Mouse (Mus musculus): ENCODE results near the gene Med8. TPM values are rescaled to one million over a fixed set of nuclear protein-coding genes. Genes with fewer than 3 reads are reported as not detected.

The Med8 gene
- total RNA-seq (2023), result 10 to 100 TPM; 60.8 to 78.1 TPM

GRCm38 (mm10) chr4:118409142-118409900 is at the start of gene Med8, which contains the start of gene Szt2:
Gene Med8 (plus strand): TSS chr4:118409337.
Gene Szt2 (minus strand): TSS chr4:118409273.

DNA sequence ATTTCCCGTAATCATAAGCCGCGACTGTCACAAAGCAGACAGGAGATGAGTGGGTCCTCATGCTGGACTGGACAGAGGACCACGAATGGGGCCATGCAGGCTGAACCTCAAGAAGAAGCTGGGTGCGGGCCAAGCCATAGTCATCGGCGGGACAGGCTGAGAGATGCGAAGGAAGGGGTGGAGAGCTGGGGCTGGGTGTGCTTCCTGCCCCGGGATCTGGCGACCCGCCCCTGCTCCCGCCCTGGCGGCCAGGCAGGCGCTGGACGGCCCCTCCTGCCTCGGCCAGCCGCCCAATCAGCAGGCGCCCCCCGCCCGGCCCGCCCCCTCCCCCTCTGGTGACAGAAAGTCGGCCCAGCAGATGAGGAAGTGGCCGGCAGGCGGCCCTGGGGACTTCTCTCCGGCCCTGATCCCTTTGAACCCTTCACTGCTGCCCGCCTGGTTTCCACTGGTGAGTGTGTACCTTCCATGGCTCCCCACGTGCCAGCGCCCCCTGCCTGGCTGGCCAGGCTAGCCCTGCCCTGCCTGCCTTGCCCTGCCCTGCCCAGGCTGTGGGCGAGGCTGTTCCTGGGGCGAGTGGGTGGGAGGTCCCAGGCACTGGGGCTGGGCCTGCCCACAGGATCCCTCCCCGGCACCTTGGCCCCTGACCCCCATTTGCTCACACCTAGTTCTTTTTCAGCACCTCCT is 18.8 kb downstream of the Med8 start, which contains the start of gene Elovl1:
Gene Elovl1, plus strand, starts transcription at position 326 of the 684 bp plus-strand sequence.

GRCm38 (mm10) chr4:118436820-118437603 is 27.9 kb downstream of the Med8 start, which contains the start of gene Cdc20:
Gene Cdc20 (minus strand): TSS chr4:118437352.

GRCm38 (mm10) chr4:118457345-118457975 is 48.3 kb downstream of the Med8 start, which contains the start of gene Mpl:
Gene Mpl (minus strand): TSS chr4:118457513.

Other genes with a start within 250 kb of the Med8 start
- gene Kdm4a, start 229.3 kb upstream of the Med8 start, total RNA-seq (2023), result 10 to 100 TPM; 80.8 to 81.7 TPM
- gene Ptprf, start 117.9 kb upstream of the Med8 start, total RNA-seq (2023), result not detected
- 10 to 100 TPM; 89.8 to 96.3 TPM for gene Szt2, start 64 bp upstream of the Med8 start, total RNA-seq (2023)
- gene Elovl1, start 18.8 kb downstream of the Med8 start, total RNA-seq (2023), result 10 to 100 TPM; 57.7 to 65.9 TPM
- 1 to 10 TPM; 3.4 to 3.9 TPM for gene Cdc20, start 28.0 kb downstream of the Med8 start, total RNA-seq (2023)
- under 1 TPM in 1 of 2 experiments, not detected in 1; 0.26 TPM for gene Mpl, start 48.2 kb downstream of the Med8 start, total RNA-seq (2023)
- under 1 TPM in 1 of 2 experiments, not detected in 1; 0.23 TPM for gene Tie1, start 80.7 kb downstream of the Med8 start, total RNA-seq (2023)
- gene 2610528J11Rik, start 117.7 kb downstream of the Med8 start, total RNA-seq (2023), result not detected
- gene Tmem125, start 134.7 kb downstream of the Med8 start, total RNA-seq (2023), result not detected
- not detected for gene Cfap57, start 211.4 kb downstream of the Med8 start, total RNA-seq (2023)
- 10 to 100 TPM; 62.6 to 70.9 TPM for gene Ebna1bp2, start 211.5 kb downstream of the Med8 start, total RNA-seq (2023)
- not detected for gene Olfr62, start 249.6 kb downstream of the Med8 start, total RNA-seq (2023)

All from B cell, adult 67 days (primary cell).